18 mouse cellular contexts compared by ENCODE assay signal in genomic region chr4:148657776-148658175, GRCm38 (mm10). TPM values are rescaled to one million over a fixed set of nuclear protein-coding genes. Genes with fewer than 3 reads are reported as not detected.
DNase-seq lines count a peak whose midpoint lies in the region; ATAC-seq and TF ChIP-seq lines count a peak whose summit lies in the region.
"Had no signal": no experiment of that assay in that cellular context is flagged by ENCODE, and none has a peak within 500 bp of the region (broad histone marks: within the 10 kb centered on the region; RNA-seq: fewer than 3 reads in every experiment).

No protein-coding gene starts in this region.

- no peak overlapping the region for H3K4me2 ChIP-seq in kidney, embryonic 14.5 days (replicated peaks; ENCODE audit: low read depth, low read length)
- H3K4me2 ChIP-seq: hindbrain, embryonic 14.5 days; limb, embryonic 13.5 days; liver, embryonic 15.5 days had no signal

- 88% methylated on average over 13 of the region's 13 CpGs for WGBS in kidney, embryonic 14.5 days

- TF ChIP-seq POLR2A in ES-Bruce4 (IDR thresholded peaks at IDR 0.05; ENCODE audit: insufficient read depth, low read length): no peak

- DNase-seq in kidney, adult 9 months: no peak
- DNase-seq in naive thymus-derived CD4-positive, alpha-beta T cell, adult 2 months (ENCODE audit: low read depth): peak; percentile 62
- peak; percentile 77 for DNase-seq in thymus, postnatal 4 days
- DNase-seq in ovary, adult 18-20 months (ENCODE audit: low spot score): no peak
- DNase-seq in lung, postnatal 36 days: no peak
- DNase-seq: cerebellum, adult 9-10 months; kidney, adult 11 months; kidney, postnatal 25 days; lung, postnatal 10 days; spleen, adult 18-20 months had no signal

- H3K4me1 ChIP-seq in kidney, embryonic 14.5 days (ENCODE audit: control insufficient read depth, insufficient read depth, low read length): peaks cover 10% of the 10 kb centered on the region
- H3K4me1 ChIP-seq in ES-Bruce4 (ENCODE audit: control insufficient read depth, insufficient read depth, low read length): peaks cover 2% of the 10 kb centered on the region

- H3K27ac ChIP-seq in kidney, embryonic 14.5 days (ENCODE audit: low read depth, low read length): no peak overlapping the region
- no peak overlapping the region for H3K27ac ChIP-seq in ES-Bruce4 (ENCODE audit: insufficient read depth, low read length)
- H3K27ac ChIP-seq: hindbrain, embryonic 14.5 days; limb, embryonic 13.5 days; liver, embryonic 15.5 days had no signal

- ATAC-seq in kidney, embryonic 14.5 days (ENCODE audit: low FRiP score, low TSS enrichment): no peak
- ATAC-seq: midbrain, embryonic 16.5 days had no signal

- H3K4me3 ChIP-seq in kidney, embryonic 14.5 days (ENCODE audit: low read length): no peak overlapping the region
- peak overlapping the region; percentile 11; the same call in 1 of the 2 replicates for H3K4me3 ChIP-seq in ES-Bruce4 (ENCODE audit: low read depth, low read length)
- H3K4me3 ChIP-seq: limb, embryonic 13.5 days; liver, embryonic 15.5 days; megakaryocyte, embryonic 14.5 days had no signal

- H3K36me3 ChIP-seq in kidney, embryonic 14.5 days (ENCODE audit: control insufficient read depth, insufficient read depth, low read length): no peaks in the 10 kb centered on the region
- no peaks in the 10 kb centered on the region for H3K36me3 ChIP-seq in ES-Bruce4 (ENCODE audit: control insufficient read depth, insufficient read depth, low read length, poor library complexity, severe bottlenecking)
- H3K36me3 ChIP-seq: limb, embryonic 13.5 days; liver, embryonic 15.5 days had no signal

- H3K27me3 ChIP-seq in kidney, embryonic 14.5 days (ENCODE audit: control insufficient read depth, insufficient read depth, low read length): no peaks in the 10 kb centered on the region
- no peaks in the 10 kb centered on the region for H3K27me3 ChIP-seq in ES-Bruce4 (ENCODE audit: control insufficient read depth, insufficient read depth, low read length, poor library complexity, severe bottlenecking)

- H3K9ac ChIP-seq in kidney, embryonic 14.5 days (ENCODE audit: low read depth, low read length): peak overlapping the region; percentile 12; the same call in 1 of the 2 replicates
- H3K9ac ChIP-seq in ES-Bruce4 (ENCODE audit: low read depth, poor library complexity, severe bottlenecking): no peak overlapping the region
- H3K9ac ChIP-seq: hindbrain, embryonic 14.5 days; limb, embryonic 13.5 days; liver, embryonic 15.5 days had no signal

- no peaks in the 10 kb centered on the region for H3K9me3 ChIP-seq in kidney, embryonic 14.5 days (ENCODE audit: control insufficient read depth, low read length)
- peaks cover 10% of the 10 kb centered on the region for H3K9me3 ChIP-seq in ES-Bruce4 (replicated peaks; ENCODE audit: control insufficient read depth, insufficient read depth, low read length, poor library complexity, severe bottlenecking)
- H3K9me3 ChIP-seq: limb, embryonic 13.5 days; liver, embryonic 15.5 days had no signal

- TF ChIP-seq CTCF in ES-Bruce4 (IDR thresholded peaks at IDR 0.05; ENCODE audit: low read depth, low read length): no peak

- TF ChIP-seq EP300 in ES-Bruce4 (IDR thresholded peaks at IDR 0.05; ENCODE audit: insufficient read depth, low read depth, low read length): no peak

RNA-seq across cellular contexts. Expression of gene Gm572, which starts 14.7 kb away (rescaled TPM):
- polyA plus RNA-seq in kidney, embryonic 14.5 days (2014; fragmentation: Nextera tagmentation; extraction: Ambion mirVana): not detected in 2 replicates
- 0.49 TPM in 1 of 2 replicates, not detected in the other for polyA plus RNA-seq in ES-Bruce4 (2011; ENCODE audit: insufficient read depth, insufficient read length, low read depth, missing spikeins)
- polyA plus RNA-seq: forebrain, embryonic 11.5 days; hindbrain, embryonic 14.5 days; limb, embryonic 13.5 days; liver, embryonic 15.5 days; midbrain, embryonic 16.5 days had no signal

RNA-seq across cellular contexts. Expression of gene Tardbp, which starts 31.0 kb away (rescaled TPM):
- polyA plus RNA-seq in kidney, embryonic 14.5 days (2014; fragmentation: Nextera tagmentation; extraction: Ambion mirVana): 183 TPM in 2 replicates
- 742 and 797 TPM in 2 replicates for polyA plus RNA-seq in ES-Bruce4 (2011; ENCODE audit: insufficient read depth, insufficient read length, low read depth, missing spikeins)

RNA-seq across cellular contexts. Expression of gene Masp2, which starts 55.4 kb away (rescaled TPM):
- 0.37 TPM in 1 of 2 replicates, not detected in the other for polyA plus RNA-seq in kidney, embryonic 14.5 days (2014; fragmentation: Nextera tagmentation; extraction: Ambion mirVana)
- polyA plus RNA-seq in ES-Bruce4 (2011; ENCODE audit: insufficient read depth, insufficient read length, low read depth, missing spikeins): 2.6 TPM in 2 replicates

Comparison
In these comparisons a context has a peak if more than half of its experiments do, and no peak if none do; other contexts are left out.
1. DNase-seq: peak in naive thymus-derived CD4-positive, alpha-beta T cell, adult 2 months (single experiment) and thymus, postnatal 4 days (single experiment); none in kidney, adult 9 months (single experiment), ovary, adult 18-20 months (single experiment) and lung, postnatal 36 days (single experiment).